Mouse (Mus musculus): ENCODE data around the gene Tsc2.

Tsc2 gene

GRCm38 (mm10) chr17:24604557-24604956 is 27.9 kb downstream of the Tsc2 start:
- no peak for DNase-seq

- DNase-seq = no peak
Measured at GRCm38 (mm10) chr17:24603961-24604360, 28.5 kb downstream of the Tsc2 start.

- no peak for DNase-seq
Measured at GRCm38 (mm10) chr17:24600502-24600901, 31.9 kb downstream of the Tsc2 start.

- DNase-seq = no peak
Measured at GRCm38 (mm10) chr17:24597989-24598388, 34.4 kb downstream of the Tsc2 start.

- no peak for DNase-seq
Measured at GRCm38 (mm10) chr17:24596471-24597183, 35.8 kb downstream of the Tsc2 start.

- DNase-seq = no peak
Measured at GRCm38 (mm10) chr17:24596073-24596466, 36.4 kb downstream of the Tsc2 start.

- peak in 1 of 2 experiments; percentile 18 for DNase-seq
Measured at GRCm38 (mm10) chr17:24595126-24596072, 37.0 kb downstream of the Tsc2 start.

GRCm38 (mm10) chr17:24593992-24594890 is 38.2 kb downstream of the Tsc2 start:
- DNase-seq = no peak

GRCm38 (mm10) chr17:24593248-24593647 is 39.2 kb downstream of the Tsc2 start:
- no peak for DNase-seq

- no peak for DNase-seq
Measured at GRCm38 (mm10) chr17:24591695-24592094, 40.7 kb downstream of the Tsc2 start.

GRCm38 (mm10) chr17:24590943-24591342 is 41.5 kb downstream of the Tsc2 start:
- DNase-seq = no peak

- no peak for DNase-seq
Measured at GRCm38 (mm10) chr17:24586532-24586931, 45.9 kb downstream of the Tsc2 start.

- DNase-seq = no peak
Measured at GRCm38 (mm10) chr17:24584520-24584919, 47.9 kb downstream of the Tsc2 start.

- DNase-seq = no peak
Measured at GRCm38 (mm10) chr17:24583599-24584460, 48.6 kb downstream of the Tsc2 start.

- DNase-seq = no peak
Measured at GRCm38 (mm10) chr17:24580287-24580686, 52.1 kb downstream of the Tsc2 start.

- DNase-seq = no peak
Measured at GRCm38 (mm10) chr17:24579532-24579931, 52.9 kb downstream of the Tsc2 start.

GRCm38 (mm10) chr17:24573811-24574210 is 58.6 kb downstream of the Tsc2 start:
- no peak for DNase-seq

- no peak for DNase-seq
Measured at GRCm38 (mm10) chr17:24572651-24573245, 59.7 kb downstream of the Tsc2 start.

GRCm38 (mm10) chr17:24569837-24570236 is 62.6 kb downstream of the Tsc2 start:
- no peak for DNase-seq

GRCm38 (mm10) chr17:24567034-24567779 is 65.2 kb downstream of the Tsc2 start:
- DNase-seq = peak; percentile 27 to 56

- no peak for DNase-seq
Measured at GRCm38 (mm10) chr17:24565792-24566191, 66.6 kb downstream of the Tsc2 start.
